Mouse (Mus musculus): ENCODE measurements around the gene Cpped1. TPM values are rescaled to one million over a fixed set of nuclear protein-coding genes. Genes with fewer than 3 reads are reported as not detected.
A peak's percentile ranks its signal among the peaks of the same experiment; 100 is the strongest.

The Cpped1 gene
- polyA plus RNA-seq, 1 experiment from 2014 or later: 28.7 TPM

- Histone ChIP-seq H3K4me2 (replicated peaks) (no peak overlapping the region), H3K9me3 (no peaks in the 10 kb centered on the region), H3K36me3 (no peaks in the 10 kb centered on the region), H3K4me1 (replicated peaks) (no peaks in the 10 kb centered on the region), H3K9ac (no peak overlapping the region), H3K27me3 (replicated peaks) (no peaks in the 10 kb centered on the region), H3K4me3 (replicated peaks) (no peak overlapping the region), H3K27ac (no peak overlapping the region)
- WGBS: 69% methylated on average over 4 of the region's 4 CpGs
- no peak for ATAC-seq
These were observed 123.4 kb downstream of the Cpped1 start for GRCm38 (mm10) chr16:11785806-11786205.

- 73% methylated on average over 4 of the region's 4 CpGs for WGBS
- Histone ChIP-seq H3K9me3 (no peaks in the 10 kb centered on the region), H3K9ac (no peak overlapping the region), H3K27me3 (replicated peaks) (no peaks in the 10 kb centered on the region), H3K4me1 (replicated peaks) (no peaks in the 10 kb centered on the region), H3K4me2 (replicated peaks) (no peak overlapping the region), H3K4me3 (replicated peaks) (no peak overlapping the region), H3K36me3 (no peaks in the 10 kb centered on the region), H3K27ac (no peak overlapping the region)
- no peak for ATAC-seq
These were observed 124.9 kb downstream of the Cpped1 start for GRCm38 (mm10) chr16:11784354-11784753.

- H3K27ac ChIP-seq: no peak overlapping the region
- no peak overlapping the region for H3K4me2 ChIP-seq (replicated peaks)
- H3K4me1 ChIP-seq (replicated peaks): no peaks in the 10 kb centered on the region
- no peaks in the 10 kb centered on the region for H3K27me3 ChIP-seq (replicated peaks)
- no peaks in the 10 kb centered on the region for H3K9me3 ChIP-seq
- ATAC-seq: no peak
- no peaks in the 10 kb centered on the region for H3K36me3 ChIP-seq
- no peak overlapping the region for H3K4me3 ChIP-seq (replicated peaks)
- no peak overlapping the region for H3K9ac ChIP-seq
These were observed 125.9 kb downstream of the Cpped1 start for GRCm38 (mm10) chr16:11783337-11783736.

GRCm38 (mm10) chr16:11782082-11782481 lies 127.2 kb downstream of the Cpped1 start:
- ATAC-seq: peak; percentile 94
- no peaks in the 10 kb centered on the region for H3K36me3 ChIP-seq
- no peak overlapping the region for H3K9ac ChIP-seq
- no peaks in the 10 kb centered on the region for H3K9me3 ChIP-seq
- no peaks in the 10 kb centered on the region for H3K27me3 ChIP-seq (replicated peaks)
- WGBS: 14% methylated on average over 2 of the region's 2 CpGs
- H3K4me3 ChIP-seq (replicated peaks): no peak overlapping the region
- no peak overlapping the region for H3K4me2 ChIP-seq (replicated peaks)
- no peaks in the 10 kb centered on the region for H3K4me1 ChIP-seq (replicated peaks)
- no peak overlapping the region for H3K27ac ChIP-seq

GRCm38 (mm10) chr16:11778715-11779460 lies 130.4 kb downstream of the Cpped1 start:
- no peaks in the 10 kb centered on the region for H3K4me1 ChIP-seq (replicated peaks)
- H3K27ac ChIP-seq: no peak overlapping the region
- no peaks in the 10 kb centered on the region for H3K27me3 ChIP-seq (replicated peaks)
- H3K4me2 ChIP-seq (replicated peaks): no peak overlapping the region
- no peaks in the 10 kb centered on the region for H3K9me3 ChIP-seq
- ATAC-seq: no peak
- H3K4me3 ChIP-seq (replicated peaks): no peak overlapping the region
- 85% methylated on average over 9 of the region's 9 CpGs for WGBS
- H3K9ac ChIP-seq: no peak overlapping the region
- no peaks in the 10 kb centered on the region for H3K36me3 ChIP-seq

GRCm38 (mm10) chr16:11778191-11778590 lies 131.1 kb downstream of the Cpped1 start:
- Histone ChIP-seq H3K27ac (no peak overlapping the region), H3K27me3 (replicated peaks) (no peaks in the 10 kb centered on the region), H3K4me3 (replicated peaks) (no peak overlapping the region), H3K4me2 (replicated peaks) (no peak overlapping the region), H3K4me1 (replicated peaks) (no peaks in the 10 kb centered on the region), H3K36me3 (no peaks in the 10 kb centered on the region), H3K9ac (no peak overlapping the region), H3K9me3 (no peaks in the 10 kb centered on the region)
- no peak for ATAC-seq
- WGBS: 74% methylated on average over 5 of the region's 5 CpGs

GRCm38 (mm10) chr16:11776528-11776927 lies 132.7 kb downstream of the Cpped1 start:
- WGBS: 52% methylated on average over 3 of the region's 3 CpGs
- no peaks in the 10 kb centered on the region for H3K36me3 ChIP-seq
- H3K4me2 ChIP-seq (replicated peaks): no peak overlapping the region
- no peaks in the 10 kb centered on the region for H3K27me3 ChIP-seq (replicated peaks)
- no peak overlapping the region for H3K9ac ChIP-seq
- no peaks in the 10 kb centered on the region for H3K9me3 ChIP-seq
- no peaks in the 10 kb centered on the region for H3K4me1 ChIP-seq (replicated peaks)
- H3K4me3 ChIP-seq (replicated peaks): no peak overlapping the region
- H3K27ac ChIP-seq: no peak overlapping the region
- no peak for ATAC-seq

- H3K9ac ChIP-seq: no peak overlapping the region
- 67% methylated on average over 1 of the region's 1 CpGs for WGBS
- no peak overlapping the region for H3K27ac ChIP-seq
- H3K36me3 ChIP-seq: no peaks in the 10 kb centered on the region
- H3K4me1 ChIP-seq (replicated peaks): no peaks in the 10 kb centered on the region
- H3K27me3 ChIP-seq (replicated peaks): no peaks in the 10 kb centered on the region
- no peak overlapping the region for H3K4me3 ChIP-seq (replicated peaks)
- H3K9me3 ChIP-seq: no peaks in the 10 kb centered on the region
- ATAC-seq: no peak
- H3K4me2 ChIP-seq (replicated peaks): no peak overlapping the region
These were observed 134.9 kb downstream of the Cpped1 start for GRCm38 (mm10) chr16:11774321-11774720.

GRCm38 (mm10) chr16:11772318-11772717 lies 136.9 kb downstream of the Cpped1 start:
- no peak overlapping the region for H3K4me2 ChIP-seq (replicated peaks)
- no peak for ATAC-seq
- H3K27ac ChIP-seq: no peak overlapping the region
- no peaks in the 10 kb centered on the region for H3K4me1 ChIP-seq (replicated peaks)
- no peak overlapping the region for H3K9ac ChIP-seq
- H3K36me3 ChIP-seq: no peaks in the 10 kb centered on the region
- whole genome bisulfite sequencing: 58% methylated on average over 2 of the region's 2 CpGs
- no peaks in the 10 kb centered on the region for H3K27me3 ChIP-seq (replicated peaks)
- H3K4me3 ChIP-seq (replicated peaks): no peak overlapping the region
- H3K9me3 ChIP-seq: no peaks in the 10 kb centered on the region

- H3K4me2 ChIP-seq (replicated peaks): no peak overlapping the region
- no peak for ATAC-seq
- H3K27me3 ChIP-seq (replicated peaks): no peaks in the 10 kb centered on the region
- 81% methylated on average over 7 of the region's 7 CpGs for WGBS
- no peaks in the 10 kb centered on the region for H3K9me3 ChIP-seq
- H3K4me1 ChIP-seq (replicated peaks): no peaks in the 10 kb centered on the region
- H3K36me3 ChIP-seq: no peaks in the 10 kb centered on the region
- H3K4me3 ChIP-seq (replicated peaks): no peak overlapping the region
- no peak overlapping the region for H3K9ac ChIP-seq
- H3K27ac ChIP-seq: no peak overlapping the region
These were observed 151.3 kb downstream of the Cpped1 start for GRCm38 (mm10) chr16:11757951-11758350.

- H3K4me1 ChIP-seq (replicated peaks): no peaks in the 10 kb centered on the region
- WGBS: 94% methylated on average over 8 of the region's 8 CpGs
- H3K27ac ChIP-seq: no peak overlapping the region
These were observed 151.8 kb downstream of the Cpped1 start for GRCm38 (mm10) chr16:11757471-11757870.

GRCm38 (mm10) chr16:11756598-11757245 lies 152.5 kb downstream of the Cpped1 start:
- no peak overlapping the region for H3K9ac ChIP-seq
- 65% methylated on average over 1 of the region's 1 CpGs for WGBS

More at GRCm38 (mm10) chr16:11757471-11757870, 151.8 kb downstream of the Cpped1 start:
- no peaks in the 10 kb centered on the region for H3K27me3 ChIP-seq (replicated peaks)
- ATAC-seq: no peak
- no peak overlapping the region for H3K4me3 ChIP-seq (replicated peaks)
- H3K4me2 ChIP-seq (replicated peaks): no peak overlapping the region
- H3K9me3 ChIP-seq: no peaks in the 10 kb centered on the region
- no peaks in the 10 kb centered on the region for H3K36me3 ChIP-seq
- H3K9ac ChIP-seq: no peak overlapping the region

More at GRCm38 (mm10) chr16:11756598-11757245, 152.5 kb downstream of the Cpped1 start:
- Histone ChIP-seq H3K36me3 (no peaks in the 10 kb centered on the region), H3K4me3 (replicated peaks) (no peak overlapping the region), H3K27me3 (replicated peaks) (no peaks in the 10 kb centered on the region), H3K27ac (no peak overlapping the region), H3K4me2 (replicated peaks) (no peak overlapping the region), H3K4me1 (replicated peaks) (no peaks in the 10 kb centered on the region), H3K9me3 (no peaks in the 10 kb centered on the region)
- no peak for ATAC-seq
